29 mouse cellular contexts compared by ENCODE assay signal in the genomic region with DNA sequence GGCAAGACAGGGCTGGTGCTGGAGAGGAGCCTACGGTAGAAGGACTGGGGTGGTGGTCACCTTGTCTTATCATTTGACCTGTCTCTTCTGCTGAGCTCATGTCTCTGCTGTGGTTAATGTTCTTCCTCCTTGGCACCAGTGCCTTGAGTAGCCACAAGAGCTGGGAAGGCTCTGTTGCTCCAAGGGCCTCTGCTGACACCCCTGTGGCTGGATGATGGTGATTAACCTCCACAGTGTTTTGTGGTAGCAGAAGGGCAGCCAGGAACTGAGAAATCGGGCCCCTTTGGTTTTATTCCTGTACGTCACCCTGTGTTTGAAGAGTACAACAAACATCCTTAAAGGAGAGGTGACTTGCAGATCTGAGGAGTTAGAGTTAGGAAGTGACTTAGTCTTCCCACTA. TPM values are rescaled to one million over a fixed set of nuclear protein-coding genes. Genes with fewer than 3 reads are reported as not detected.
A peak's percentile ranks its signal among the peaks of the same experiment; 100 is the strongest.
DNase-seq lines count a peak whose midpoint lies in the region; ATAC-seq and TF ChIP-seq lines count a peak whose summit lies in the region.
"Had no signal": no experiment of that assay in that cellular context is flagged by ENCODE, and none has a peak within 500 bp of the region (broad histone marks: within the 10 kb centered on the region; RNA-seq: fewer than 3 reads in every experiment).

No protein-coding gene starts in this region.

- H3K4me1 ChIP-seq in liver, embryonic 12.5 days = no peaks in the 10 kb centered on the region
- H3K4me1 ChIP-seq in liver, embryonic 16.5 days (ENCODE audit: control insufficient read depth, low read depth, low read length) = no peaks in the 10 kb centered on the region; the same call in 1 of the 2 replicates
- no peaks in the 10 kb centered on the region for H3K4me1 ChIP-seq in intestine, postnatal 0 days (replicated peaks; ENCODE audit: control insufficient read depth, insufficient read depth, low read length)
- H3K4me1 ChIP-seq in midbrain, embryonic 10.5 days = no peaks in the 10 kb centered on the region
- H3K4me1 ChIP-seq: embryonic facial prominence, embryonic 10.5 days; heart, embryonic 12.5 days; hindbrain, embryonic 12.5 days had no signal

- H3K27ac ChIP-seq in liver, embryonic 12.5 days = no peak overlapping the region
- H3K27ac ChIP-seq in liver, embryonic 16.5 days (ENCODE audit: low read length) = no peak overlapping the region
- H3K27ac ChIP-seq in intestine, postnatal 0 days (ENCODE audit: low read depth, low read length) = no peak overlapping the region
- H3K27ac ChIP-seq in midbrain, embryonic 10.5 days (replicated peaks) = no peak overlapping the region
- H3K27ac ChIP-seq: embryonic facial prominence, embryonic 10.5 days; forebrain, embryonic 15.5 days; heart, adult 2 months; hindbrain, embryonic 12.5 days had no signal

- H3K4me2 ChIP-seq in liver, embryonic 12.5 days = peak overlapping the region; percentile 37
- peak overlapping the region; percentile 42 for H3K4me2 ChIP-seq in liver, embryonic 16.5 days (ENCODE audit: low read depth, low read length)
- H3K4me2 ChIP-seq in intestine, postnatal 0 days (replicated peaks; ENCODE audit: low read depth) = no peak overlapping the region
- H3K4me2 ChIP-seq: forebrain, embryonic 15.5 days; heart, embryonic 12.5 days; hindbrain, embryonic 12.5 days had no signal

- H3K9me3 ChIP-seq in liver, embryonic 12.5 days (replicated peaks) = no peaks in the 10 kb centered on the region
- no peaks in the 10 kb centered on the region for H3K9me3 ChIP-seq in liver, embryonic 16.5 days (replicated peaks; ENCODE audit: control insufficient read depth, low read length)
- no peaks in the 10 kb centered on the region for H3K9me3 ChIP-seq in intestine, postnatal 0 days (ENCODE audit: control insufficient read depth)
- no peaks in the 10 kb centered on the region for H3K9me3 ChIP-seq in midbrain, embryonic 10.5 days (replicated peaks)
- H3K9me3 ChIP-seq: embryonic facial prominence, embryonic 10.5 days; forebrain, embryonic 15.5 days; heart, embryonic 12.5 days; hindbrain, embryonic 12.5 days had no signal

- no peaks in the 10 kb centered on the region for H3K36me3 ChIP-seq in liver, embryonic 12.5 days
- no peaks in the 10 kb centered on the region for H3K36me3 ChIP-seq in liver, embryonic 16.5 days (ENCODE audit: control insufficient read depth, insufficient read depth)
- no peaks in the 10 kb centered on the region for H3K36me3 ChIP-seq in intestine, postnatal 0 days (ENCODE audit: control insufficient read depth, insufficient read depth)
- no peaks in the 10 kb centered on the region for H3K36me3 ChIP-seq in midbrain, embryonic 10.5 days
- H3K36me3 ChIP-seq: embryonic facial prominence, embryonic 10.5 days; forebrain, embryonic 15.5 days; heart, embryonic 12.5 days; hindbrain, embryonic 12.5 days had no signal

- peak; percentile 83 for ATAC-seq in common myeloid progenitor, adult 5-6 weeks (replicated peaks; ENCODE audit: low read depth, poor library complexity, severe bottlenecking)
- no peak for ATAC-seq in liver, embryonic 12.5 days
- ATAC-seq in liver, embryonic 16.5 days (ENCODE audit: low read depth) = no peak
- no peak for ATAC-seq in intestine, postnatal 0 days
- ATAC-seq: forebrain, embryonic 15.5 days; hindbrain, embryonic 16.5 days had no signal

- H3K27me3 ChIP-seq in liver, embryonic 12.5 days (replicated peaks) = no peaks in the 10 kb centered on the region
- H3K27me3 ChIP-seq in liver, embryonic 16.5 days (ENCODE audit: control insufficient read depth, insufficient read depth, low read depth, low read length) = no peaks in the 10 kb centered on the region
- H3K27me3 ChIP-seq in intestine, postnatal 0 days (replicated peaks; ENCODE audit: control insufficient read depth, insufficient read depth, low read length) = no peaks in the 10 kb centered on the region
- no peaks in the 10 kb centered on the region for H3K27me3 ChIP-seq in midbrain, embryonic 10.5 days (ENCODE audit: low read depth, poor library complexity, severe bottlenecking)
- H3K27me3 ChIP-seq: forebrain, embryonic 15.5 days; hindbrain, embryonic 12.5 days had no signal

- no peak overlapping the region for H3K9ac ChIP-seq in liver, embryonic 12.5 days
- H3K9ac ChIP-seq in liver, embryonic 16.5 days (ENCODE audit: low read depth, low read length) = peak overlapping the region; percentile 8; the same call in 1 of the 2 replicates
- H3K9ac ChIP-seq in intestine, postnatal 0 days (ENCODE audit: low read depth, low read length) = no peak overlapping the region
- H3K9ac ChIP-seq: forebrain, embryonic 15.5 days; heart, embryonic 12.5 days; hindbrain, embryonic 12.5 days had no signal

- 39% methylated on average over 3 of the region's 3 CpGs for WGBS in liver, embryonic 12.5 days (ENCODE audit: insufficient replicate concordance)
- WGBS in liver, embryonic 16.5 days (ENCODE audit: insufficient replicate concordance) = 37% methylated on average over 3 of the region's 3 CpGs
- WGBS in intestine, postnatal 0 days = 69% methylated on average over 3 of the region's 3 CpGs
- WGBS in midbrain, embryonic 10.5 days = 86% methylated on average over 3 of the region's 3 CpGs

- DNase-seq in 416B (ENCODE audit: low read depth) = peak; percentile 31
- no peak for DNase-seq in thymus, adult 18-20 months
- no peak for DNase-seq in midbrain, embryonic 10.5 days (ENCODE audit: low spot score)
- DNase-seq in embryo, embryonic 10.5 days (ENCODE audit: low spot score) = no peak
- DNase-seq: adrenal gland, postnatal 10 days; B cell, adult 2 months; cerebellum, adult 11 months; cerebellum, adult 8-10 months; cerebellum, postnatal 14 days; gastrocnemius, postnatal 10 days; heart, adult 2 months had no signal

- TF ChIP-seq CTCF in intestine, postnatal 0 days (IDR thresholded peaks at IDR 0.05; ENCODE audit: low read depth) = no peak

- H3K4me3 ChIP-seq in liver, embryonic 12.5 days = no peak overlapping the region
- peak overlapping the region; percentile 51 for H3K4me3 ChIP-seq in liver, embryonic 16.5 days (ENCODE audit: low read depth, low read length)
- H3K4me3 ChIP-seq in intestine, postnatal 0 days (ENCODE audit: low read depth, low read length) = no peak overlapping the region
- no peak overlapping the region for H3K4me3 ChIP-seq in midbrain, embryonic 10.5 days
- H3K4me3 ChIP-seq: embryonic facial prominence, embryonic 10.5 days; forebrain, embryonic 15.5 days; heart, adult 2 months; heart, embryonic 12.5 days; hindbrain, embryonic 12.5 days had no signal

RNA-seq across cellular contexts. Expression of a gene that starts 1.2 kb away (rescaled TPM):
- total RNA-seq in common myeloid progenitor, adult 5-6 weeks (2017) = not detected in 2 replicates
- 3.9 TPM in 2 replicates for polyA plus RNA-seq in liver, embryonic 12.5 days (2016; fragmentation: Nextera tagmentation; extraction: Ambion mirVana)
- polyA plus RNA-seq in liver, embryonic 16.5 days (2015; fragmentation: Nextera tagmentation; extraction: Ambion mirVana) = 32.3 and 41.1 TPM in 2 replicates
- polyA plus RNA-seq in intestine, postnatal 0 days (2015; fragmentation: Nextera tagmentation; extraction: Ambion mirVana) = 0.04 TPM in 1 of 2 replicates, not detected in the other
- polyA plus RNA-seq in midbrain, embryonic 10.5 days (2016; fragmentation: Nextera tagmentation; extraction: Ambion mirVana) = not detected in 2 replicates
- total RNA-seq: gastrocnemius, postnatal 10 days; heart, adult 2 months; heart, postnatal 25 days; MEL had no signal
- polyA plus RNA-seq: brain, embryonic 14.5 days; forebrain, embryonic 11.5 days; forebrain, embryonic 15.5 days; frontal cortex, adult 2 months; heart, adult 2 months; heart, embryonic 12.5 days; hindbrain, embryonic 12.5 days had no signal

RNA-seq across cellular contexts. Expression of a gene that starts 9.3 kb away (rescaled TPM):
- 0.29 TPM in 1 of 2 replicates, not detected in the other for total RNA-seq in common myeloid progenitor, adult 5-6 weeks (2017)
- 14.5 and 16.7 TPM in 2 replicates for polyA plus RNA-seq in liver, embryonic 12.5 days (2016; fragmentation: Nextera tagmentation; extraction: Ambion mirVana)
- polyA plus RNA-seq in liver, embryonic 16.5 days (2015; fragmentation: Nextera tagmentation; extraction: Ambion mirVana) = 13.1 and 13.4 TPM in 2 replicates
- not detected in 2 replicates for polyA plus RNA-seq in intestine, postnatal 0 days (2015; fragmentation: Nextera tagmentation; extraction: Ambion mirVana)
- 0.11 TPM in 1 of 2 replicates, not detected in the other for polyA plus RNA-seq in midbrain, embryonic 10.5 days (2016; fragmentation: Nextera tagmentation; extraction: Ambion mirVana)
- total RNA-seq: gastrocnemius, postnatal 4 days; heart, adult 2 months; heart, postnatal 25 days; MEL had no signal
- polyA plus RNA-seq: forebrain, embryonic 15.5 days; heart, embryonic 16.5 days had no signal

RNA-seq across cellular contexts. Expression of a gene that starts 33.2 kb away (rescaled TPM):
- total RNA-seq in common myeloid progenitor, adult 5-6 weeks (2017) = not detected in 2 replicates
- polyA plus RNA-seq in liver, embryonic 12.5 days (2016; fragmentation: Nextera tagmentation; extraction: Ambion mirVana) = not detected in 2 replicates
- 0.12 TPM in 1 of 2 replicates, not detected in the other for polyA plus RNA-seq in liver, embryonic 16.5 days (2015; fragmentation: Nextera tagmentation; extraction: Ambion mirVana)
- polyA plus RNA-seq in intestine, postnatal 0 days (2015; fragmentation: Nextera tagmentation; extraction: Ambion mirVana) = not detected in 2 replicates
- polyA plus RNA-seq in midbrain, embryonic 10.5 days (2016; fragmentation: Nextera tagmentation; extraction: Ambion mirVana) = not detected in 2 replicates
- total RNA-seq: adrenal gland, postnatal 10 days; adrenal gland, postnatal 4 days; gastrocnemius, postnatal 10 days; gastrocnemius, postnatal 4 days; heart, adult 2 months; heart, postnatal 25 days; MEL had no signal
- polyA plus RNA-seq: brain, embryonic 14.5 days; embryonic facial prominence, embryonic 10.5 days; embryonic facial prominence, embryonic 14.5 days; forebrain, embryonic 11.5 days; forebrain, embryonic 15.5 days; frontal cortex, adult 2 months; heart, embryonic 12.5 days; heart, embryonic 16.5 days; hindbrain, embryonic 12.5 days; hindbrain, embryonic 16.5 days had no signal

RNA-seq across cellular contexts. Expression of a gene that starts 35.0 kb away (rescaled TPM):
- 11.6 and 15.8 TPM in 2 replicates for total RNA-seq in common myeloid progenitor, adult 5-6 weeks (2017)
- 5.6 and 7.9 TPM in 2 replicates for polyA plus RNA-seq in liver, embryonic 12.5 days (2016; fragmentation: Nextera tagmentation; extraction: Ambion mirVana)
- 2.0 and 3.0 TPM in 2 replicates for polyA plus RNA-seq in liver, embryonic 16.5 days (2015; fragmentation: Nextera tagmentation; extraction: Ambion mirVana)
- 5.0 and 5.3 TPM in 2 replicates for polyA plus RNA-seq in intestine, postnatal 0 days (2015; fragmentation: Nextera tagmentation; extraction: Ambion mirVana)
- polyA plus RNA-seq in midbrain, embryonic 10.5 days (2016; fragmentation: Nextera tagmentation; extraction: Ambion mirVana) = 6.1 and 8.1 TPM in 2 replicates

Comparison
In these comparisons a context has a peak if more than half of its experiments do, and no peak if none do; other contexts are left out.
1. RNA of a gene that starts 9.3 kb away (polyA plus RNA-seq): 14.5 to 16.7 TPM in liver, embryonic 12.5 days and 13.1 to 13.4 TPM in liver, embryonic 16.5 days; 0.11 TPM in midbrain, embryonic 10.5 days and not detected in intestine, postnatal 0 days; every median in the first group is over 10 times any median in the second.